Mouse (Mus musculus): ENCODE data around the gene A4galt.
"Not testable (repeated sequence)": the region's sequence is repeated elsewhere in the genome, so short reads cannot be mapped to it uniquely, and the experiment has no call there.

- not testable (repeated sequence) for TF ChIP-seq POLR2A (IDR thresholded peaks at IDR 0.05; ENCODE audit: low read depth, low read length); CTCF (IDR thresholded peaks at IDR 0.05; ENCODE audit: extremely low read depth, insufficient read depth, insufficient read length, insufficient replicate concordance)
Observed at GRCm38 (mm10) chr15:83274237-83274636, 22.7 kb upstream of the A4galt start.
